Mouse (Mus musculus): ENCODE measurements at regions not wholly inside any gene's neighbourhood (a gene's known extent, or its start where the extent isn't known, plus 50 kb on each side); places are given as distances from the start of the nearest gene placed in this dataset.
A peak's percentile ranks its signal among the peaks of the same experiment; 100 is the strongest.

- no peak for DNase-seq (ENCODE audit: low spot score in 2 of 2)
Measured at GRCm38 (mm10) chr16:39284484-39284883, 392.0 kb downstream of the Igsf11 start.

DNA sequence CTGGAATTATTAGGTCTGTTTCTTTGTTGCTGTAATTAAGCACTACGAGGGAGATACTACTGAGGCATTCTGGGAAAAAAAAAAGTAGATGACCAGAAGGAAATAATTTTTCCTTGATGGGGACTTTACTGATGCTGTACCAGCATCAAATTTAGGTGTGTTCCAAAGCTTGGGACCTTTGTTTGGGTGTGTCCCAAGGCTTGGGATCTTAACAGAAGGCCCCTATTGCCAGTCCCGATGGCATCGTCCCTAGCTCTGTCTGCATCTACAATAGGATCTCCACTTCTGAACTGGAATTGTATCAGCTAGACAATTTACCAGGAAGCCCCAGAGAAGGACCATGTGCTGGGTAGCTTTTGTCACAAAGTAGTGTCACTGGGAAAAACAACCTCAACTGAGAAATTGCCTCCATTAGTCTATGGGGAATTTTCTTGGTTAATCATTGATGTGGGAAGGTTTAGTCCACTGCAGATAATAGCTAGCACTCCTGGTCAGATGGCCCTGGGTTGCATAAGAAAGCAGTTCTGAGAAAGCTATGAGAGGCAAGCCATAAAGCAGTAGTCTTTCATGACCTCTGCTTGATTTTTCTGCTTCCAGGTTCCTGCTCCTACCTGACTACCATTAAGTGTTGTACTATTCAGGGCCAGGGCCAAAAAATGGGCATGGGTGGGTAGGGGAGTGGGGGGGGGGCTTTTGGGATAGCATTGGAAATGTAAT is 392.7 kb downstream of the Igsf11 start:
- no peak for DNase-seq (ENCODE audit: low spot score in 2 of 2)

GRCm38 (mm10) chr16:39286797-39287565 is 394.5 kb downstream of the Igsf11 start:
- peak in 1 of 2 experiments; percentile 19 for DNase-seq (ENCODE audit: low spot score in 2 of 2)

GRCm38 (mm10) chr16:39298856-39299255 is 406.4 kb downstream of the Igsf11 start:
- no peak for DNase-seq (ENCODE audit: low spot score in 2 of 2)

DNA sequence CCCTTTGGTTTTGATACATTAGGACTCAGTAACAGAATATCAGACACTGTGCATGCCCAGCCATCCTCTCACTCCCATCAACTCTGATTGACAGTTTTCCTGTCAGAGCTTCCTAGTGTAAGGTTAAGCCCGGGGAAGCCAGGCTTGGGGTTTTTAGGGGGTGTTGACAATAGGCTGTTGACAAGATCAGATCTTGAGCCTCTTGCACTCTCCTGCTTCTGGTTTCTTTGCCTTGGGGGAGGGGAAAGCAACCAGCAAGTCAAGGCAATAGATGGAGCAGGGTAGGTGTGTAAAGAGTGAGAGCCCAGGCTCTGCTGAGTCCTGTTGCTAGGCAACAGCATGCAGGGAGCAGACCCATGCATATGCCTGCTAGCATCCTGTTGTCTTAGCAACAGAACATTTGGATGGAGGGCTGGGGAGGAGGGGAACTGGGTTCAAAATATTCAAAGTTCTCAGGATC is 410.5 kb downstream of the Igsf11 start:
- peak; percentile 69 to 74 for DNase-seq (ENCODE audit: low spot score in 2 of 2)

GRCm38 (mm10) chr16:39303371-39303770 is 410.9 kb downstream of the Igsf11 start:
- DNase-seq (ENCODE audit: low spot score in 2 of 2) = no peak

- DNase-seq (ENCODE audit: low spot score in 2 of 2) = no peak
Measured at GRCm38 (mm10) chr16:39307951-39308350, 415.5 kb downstream of the Igsf11 start.

- peak; percentile 53 to 86 for DNase-seq (ENCODE audit: low spot score in 2 of 2)
Measured at GRCm38 (mm10) chr16:39316752-39317594, 424.5 kb downstream of the Igsf11 start.

- peak in 1 of 2 experiments; percentile 9 for DNase-seq (ENCODE audit: low spot score in 2 of 2)
Measured at GRCm38 (mm10) chr16:39325627-39326026, 433.2 kb downstream of the Igsf11 start.

GRCm38 (mm10) chr16:39363657-39364056 is 471.2 kb downstream of the Igsf11 start:
- no peak for DNase-seq (ENCODE audit: low spot score in 2 of 2)

DNA sequence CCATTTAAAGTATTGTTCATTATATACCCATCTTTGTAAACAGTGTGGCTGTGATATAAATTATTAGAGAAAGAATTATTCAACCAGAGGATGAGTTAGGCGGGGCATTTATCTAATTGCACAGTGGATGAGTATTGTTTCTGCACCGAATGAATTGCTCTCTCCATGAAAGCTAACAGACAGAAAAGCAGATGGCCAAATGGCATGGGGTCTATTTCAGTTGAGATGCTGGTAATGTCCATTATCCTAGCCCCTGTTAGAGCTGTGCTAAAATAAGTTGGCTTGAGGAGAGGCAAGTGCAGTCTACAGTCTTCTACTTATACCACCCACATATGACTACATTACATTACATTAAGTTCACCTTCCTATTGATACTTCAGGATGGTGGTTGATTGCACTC is 475.8 kb downstream of the Igsf11 start:
- DNase-seq (ENCODE audit: low spot score in 2 of 2) = no peak

DNA sequence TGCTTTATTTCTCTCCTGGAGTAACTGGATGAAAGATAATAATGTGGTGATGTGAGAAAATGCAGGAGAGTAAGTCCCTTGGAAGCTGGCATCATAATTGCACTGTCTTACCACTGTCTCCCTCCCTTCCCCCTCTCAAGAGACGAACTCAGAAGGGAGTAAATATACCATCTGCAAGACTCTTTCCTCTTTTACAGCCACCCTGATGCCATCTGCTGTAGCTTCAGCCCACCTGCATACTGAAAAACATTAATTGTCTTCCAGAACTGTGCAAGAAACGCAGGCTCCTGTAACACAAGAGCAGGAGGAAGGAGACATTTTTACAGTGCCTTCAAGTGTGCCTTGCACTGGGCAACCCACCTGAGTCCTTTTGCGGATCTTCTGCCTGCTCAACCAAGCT is 482.1 kb downstream of the Igsf11 start:
- DNase-seq (ENCODE audit: low spot score in 2 of 2) = peak; percentile 15 to 65

DNA sequence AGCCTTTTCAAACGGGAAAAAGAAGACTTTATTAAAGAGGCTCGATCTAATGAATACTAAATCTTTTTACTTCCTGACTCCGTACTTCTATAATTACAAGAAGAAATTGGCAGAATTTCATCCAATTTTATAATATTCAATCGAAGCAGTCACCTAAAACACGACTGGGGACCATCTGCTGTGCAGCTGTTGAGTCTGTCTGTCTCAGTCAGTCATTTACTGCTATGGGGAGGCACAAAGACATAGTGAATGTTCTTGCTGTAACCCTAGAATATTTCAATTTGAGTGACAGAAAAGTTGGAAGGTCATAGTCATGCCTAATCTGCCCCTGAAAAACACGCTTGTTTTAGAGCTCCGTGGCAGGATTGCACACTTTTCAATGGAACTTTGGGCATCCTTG is 487.5 kb downstream of the Igsf11 start:
- DNase-seq (ENCODE audit: low spot score in 2 of 2) = no peak

DNA sequence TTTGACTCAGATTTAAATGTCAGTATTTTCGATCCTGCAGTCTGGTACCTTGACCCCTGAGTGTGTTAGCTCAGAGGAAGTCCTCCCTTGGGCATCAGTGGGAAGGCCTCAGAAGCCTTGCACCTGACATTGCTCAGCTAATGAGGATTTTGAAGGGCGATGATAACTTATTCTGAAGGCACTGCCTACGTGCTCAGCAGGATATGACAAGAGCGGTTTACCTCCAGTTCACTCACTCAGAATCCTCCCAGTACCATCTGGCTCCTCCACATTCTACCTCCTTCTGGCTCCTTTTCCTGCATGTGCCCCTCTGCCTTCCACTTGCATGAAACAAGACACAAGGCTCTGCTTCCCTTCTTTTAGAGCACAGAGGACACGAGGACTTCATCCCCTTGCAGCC is 497.5 kb downstream of the Igsf11 start:
- peak in 1 of 2 experiments; percentile 7 for DNase-seq (ENCODE audit: low spot score in 2 of 2)

DNA sequence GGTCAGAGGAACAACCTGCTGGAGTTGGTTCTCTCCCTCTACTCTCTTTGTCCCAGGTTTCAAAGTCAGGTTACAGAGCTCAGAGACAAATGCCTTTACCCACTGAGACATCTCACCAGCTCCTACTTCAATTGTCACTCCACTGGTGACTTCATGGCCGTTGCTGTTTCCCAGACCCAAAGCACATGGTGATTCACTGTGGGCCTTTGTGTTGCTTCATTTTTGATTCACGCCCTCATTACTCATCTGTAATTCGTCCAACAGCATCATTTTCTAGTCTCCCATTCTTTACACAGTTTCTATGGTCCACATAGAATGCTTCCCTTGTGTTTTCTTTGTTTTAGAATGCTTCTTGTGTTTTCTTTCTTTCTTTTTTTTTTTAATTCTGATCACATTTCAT is 498.2 kb downstream of the Igsf11 start:
- DNase-seq (ENCODE audit: low spot score in 2 of 2) = no peak

- peak in 1 of 2 experiments; percentile 24 for DNase-seq (ENCODE audit: low spot score in 2 of 2)
Measured at GRCm38 (mm10) chr16:39402101-39402749, 509.8 kb downstream of the Igsf11 start.

- no peak for DNase-seq (ENCODE audit: low spot score in 2 of 2)
Measured at GRCm38 (mm10) chr16:39431581-39431980, 539.1 kb downstream of the Igsf11 start.

GRCm38 (mm10) chr16:39445740-39446139 is 538.4 kb upstream of the Lsamp start:
- peak in 1 of 2 experiments; percentile 16 for DNase-seq (ENCODE audit: low spot score in 2 of 2)

DNA sequence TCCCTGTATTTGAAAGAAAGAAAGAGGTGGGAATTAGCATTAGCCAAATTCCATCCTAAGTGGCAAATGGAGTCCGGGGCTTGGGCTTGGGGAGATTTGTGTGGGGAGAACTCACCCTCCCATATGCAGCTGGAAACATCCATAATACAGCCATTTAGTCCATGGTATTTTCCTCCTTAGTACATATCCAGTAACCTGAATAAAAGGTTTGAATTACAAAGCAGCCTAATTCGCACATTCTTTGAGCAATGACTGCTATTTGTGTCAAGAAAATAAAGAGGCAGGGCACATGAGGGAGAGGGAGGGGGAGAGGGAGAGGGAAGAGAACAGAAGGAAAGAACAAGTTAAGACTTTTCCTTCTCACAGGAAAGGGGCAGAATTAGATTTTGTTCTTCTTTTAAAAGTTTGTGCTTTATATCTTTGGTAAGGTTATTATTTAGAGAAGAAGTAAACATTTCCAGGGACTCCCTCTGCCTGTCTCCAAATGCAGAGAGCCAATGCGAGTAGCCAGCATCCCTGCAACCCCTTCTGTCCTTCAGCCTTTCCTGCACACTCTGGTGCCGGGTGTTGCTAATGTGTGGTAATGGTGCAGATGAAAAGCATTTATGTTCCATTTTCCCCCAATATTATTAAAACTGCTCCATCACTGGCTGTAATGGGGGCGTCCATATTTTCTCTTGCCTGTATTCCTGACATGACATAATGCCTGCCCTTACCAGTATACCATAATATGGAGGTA is 530.6 kb upstream of the Lsamp start:
- no peak for DNase-seq (ENCODE audit: low spot score in 2 of 2)

All from left cerebral cortex, adult 9 months (tissue).